Mouse (Mus musculus) embryo, embryonic 11 days (tissue): Measurements from ENCODE around the gene Cfdp1.

Experiments
- DNase-seq: peaks from one replicate; pipeline ENCODE4 v3.0.0-alpha.2; 2015

The Cfdp1 gene

DNA sequence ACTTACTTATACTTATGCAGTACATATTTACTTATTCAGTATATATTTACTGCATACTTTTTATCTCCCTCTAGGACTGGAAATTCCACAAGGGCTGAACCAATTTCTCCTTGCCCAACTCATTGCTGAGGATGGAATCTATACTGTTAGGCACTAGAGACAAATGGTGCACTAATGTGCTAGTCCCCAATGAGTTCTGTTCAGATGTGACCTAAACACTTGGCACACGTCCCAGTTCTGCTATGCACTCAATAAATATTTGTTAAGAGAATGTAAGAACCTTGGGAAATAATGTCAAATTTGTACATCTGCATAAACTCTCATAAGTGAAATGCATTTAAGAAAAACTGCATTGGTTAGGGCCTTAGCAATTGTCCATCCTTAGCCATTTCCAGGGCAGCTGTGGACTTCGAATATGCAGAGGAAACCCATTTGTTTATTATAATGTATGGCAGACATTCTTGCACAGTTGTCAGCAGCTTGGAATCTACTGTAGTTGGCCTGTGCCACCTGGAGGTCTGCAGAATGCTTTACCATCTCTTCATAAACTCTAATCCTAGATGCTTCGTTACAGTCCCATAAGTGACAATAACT lies 60.7 kb downstream of the Cfdp1 start:
- no peak for DNase-seq

DNA sequence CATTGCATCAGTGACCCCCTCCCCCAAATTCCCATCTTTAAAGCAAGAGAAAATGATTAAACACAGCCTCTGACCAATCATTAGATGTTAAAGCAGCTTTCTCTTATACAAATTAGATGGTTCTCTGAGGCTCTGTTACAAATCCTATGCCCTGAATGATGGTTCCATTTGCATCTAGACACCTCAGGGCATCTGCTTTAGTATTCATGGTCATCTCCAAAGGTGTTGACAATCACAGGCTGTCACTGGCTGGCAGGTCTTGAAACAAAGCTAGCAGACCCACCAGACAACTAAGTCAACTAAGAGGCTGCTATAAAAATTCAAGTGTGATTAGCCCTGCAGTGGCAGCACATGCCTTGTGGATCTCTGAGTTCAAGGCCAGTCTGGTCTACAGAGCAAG lies 64.5 kb downstream of the Cfdp1 start:
- no peak for DNase-seq

DNA sequence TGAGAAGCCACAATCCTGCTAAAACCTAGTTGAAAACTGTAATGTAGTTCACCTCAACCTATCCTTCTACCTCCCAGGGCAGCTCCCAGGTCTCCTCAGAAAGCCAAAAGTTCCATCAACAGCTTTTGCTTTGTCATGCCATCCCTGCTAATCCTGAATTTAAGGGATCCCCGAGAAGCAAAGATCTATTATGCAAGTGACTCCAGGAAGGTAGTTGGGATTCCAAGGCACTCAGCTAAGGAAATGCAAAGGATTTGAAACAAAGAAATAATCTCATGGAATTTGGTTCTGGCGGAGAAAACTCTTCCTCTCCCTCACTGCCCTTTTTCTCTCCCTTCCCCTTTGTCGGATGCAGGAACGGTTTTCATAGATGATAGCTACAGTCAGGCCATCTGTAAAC lies 64.9 kb downstream of the Cfdp1 start:
- DNase-seq: no peak

DNA sequence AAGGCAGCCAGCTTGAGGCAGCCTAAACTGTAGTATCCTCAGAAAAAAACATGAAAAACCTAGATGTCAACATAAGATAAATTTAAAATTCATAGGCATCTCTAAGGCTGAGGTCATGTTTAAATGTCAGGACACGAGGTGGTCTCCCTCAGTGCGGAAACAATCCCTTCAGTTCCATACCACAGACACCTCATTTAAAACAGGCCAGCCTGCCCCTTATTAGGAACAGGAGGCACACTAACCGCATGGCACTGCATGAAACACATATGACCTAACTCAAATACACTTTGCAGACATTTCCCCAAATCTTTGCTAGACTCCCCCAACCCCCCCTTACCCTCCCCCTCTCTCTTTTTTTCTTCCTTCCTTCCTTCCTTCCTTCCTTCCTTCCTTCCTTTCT lies 65.6 kb downstream of the Cfdp1 start:
- no peak for DNase-seq

DNA sequence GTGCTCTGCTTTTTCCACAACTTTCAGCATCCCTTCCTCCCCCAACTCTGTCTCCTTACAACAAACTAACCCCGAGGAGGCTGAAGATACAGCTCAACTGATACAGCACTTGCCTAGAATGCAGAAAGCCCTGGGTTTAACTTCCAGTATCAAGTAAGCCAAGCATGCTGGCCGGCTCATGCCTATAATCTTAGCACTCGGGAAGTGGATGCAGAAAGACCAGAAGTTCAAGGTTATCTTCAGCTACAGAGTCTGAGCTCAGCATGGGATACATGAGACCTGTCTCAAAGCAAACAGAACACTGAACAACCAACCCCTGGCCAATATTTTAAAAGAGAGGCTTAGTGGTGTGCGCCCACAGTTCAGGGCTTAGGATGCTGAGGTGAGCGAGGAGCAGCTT lies 66.0 kb downstream of the Cfdp1 start:
- DNase-seq: no peak

DNA sequence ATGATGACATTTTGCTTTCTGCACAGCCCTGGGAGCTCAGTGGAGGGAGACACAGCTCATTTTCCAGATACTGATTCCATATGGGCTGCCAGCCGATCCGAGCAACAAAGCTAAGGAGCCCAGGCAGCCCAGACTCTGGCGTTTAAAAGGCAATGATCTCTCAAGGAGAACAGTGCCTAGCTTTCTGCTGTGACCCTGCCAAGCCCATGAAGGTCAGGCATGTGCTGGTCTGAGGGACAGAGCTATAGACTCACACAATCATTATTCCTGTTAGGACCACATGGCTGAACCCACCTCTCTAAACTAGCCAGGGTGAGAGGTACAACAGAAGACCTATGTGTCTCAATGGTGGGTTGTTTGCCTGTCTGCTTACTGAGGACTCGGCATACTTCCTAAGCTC lies 66.4 kb downstream of the Cfdp1 start:
- peak; percentile 39 for DNase-seq

DNA sequence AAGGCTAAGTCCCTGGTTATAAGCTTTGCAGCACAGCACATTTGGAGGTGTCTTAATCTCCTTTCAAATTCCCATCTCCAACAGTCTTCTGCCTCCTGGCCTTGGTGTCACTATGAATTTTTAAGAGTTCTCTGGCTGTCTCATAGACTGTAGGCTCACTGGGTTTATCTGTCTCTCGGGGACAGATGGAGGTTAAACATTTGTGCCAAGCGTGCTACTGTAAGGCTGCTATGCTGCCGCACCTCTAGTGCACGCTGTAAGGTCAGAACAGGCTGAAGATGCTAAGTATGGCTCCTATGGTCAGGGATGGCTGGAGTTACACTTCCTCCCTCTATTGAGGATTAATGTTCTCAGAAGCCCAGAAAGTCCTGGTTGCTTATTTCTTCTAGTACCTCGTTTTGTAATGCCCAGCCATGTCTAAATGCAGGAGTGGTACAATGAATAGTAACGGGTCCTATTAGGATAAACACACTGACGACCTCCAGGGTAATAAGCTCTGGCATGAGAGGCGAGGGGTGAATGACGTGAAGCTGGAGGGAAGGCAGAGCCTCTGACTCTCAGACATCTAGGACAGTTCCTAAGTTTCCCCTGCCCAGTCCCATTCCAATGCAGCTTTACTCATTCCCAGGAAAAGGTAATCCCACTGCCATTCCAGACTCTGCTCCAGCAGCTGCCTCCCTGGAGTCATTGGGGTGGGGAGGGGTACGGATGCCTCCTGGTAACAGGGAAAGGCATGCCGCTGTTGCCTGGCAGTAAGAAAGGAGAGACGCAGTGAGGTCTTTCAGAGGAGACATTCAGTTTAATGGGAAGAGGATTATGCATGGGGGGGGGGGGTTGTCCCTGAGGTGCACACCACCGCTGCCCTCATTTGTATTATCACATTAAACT lies 67.1 kb downstream of the Cfdp1 start:
- peak; percentile 48 for DNase-seq

DNA sequence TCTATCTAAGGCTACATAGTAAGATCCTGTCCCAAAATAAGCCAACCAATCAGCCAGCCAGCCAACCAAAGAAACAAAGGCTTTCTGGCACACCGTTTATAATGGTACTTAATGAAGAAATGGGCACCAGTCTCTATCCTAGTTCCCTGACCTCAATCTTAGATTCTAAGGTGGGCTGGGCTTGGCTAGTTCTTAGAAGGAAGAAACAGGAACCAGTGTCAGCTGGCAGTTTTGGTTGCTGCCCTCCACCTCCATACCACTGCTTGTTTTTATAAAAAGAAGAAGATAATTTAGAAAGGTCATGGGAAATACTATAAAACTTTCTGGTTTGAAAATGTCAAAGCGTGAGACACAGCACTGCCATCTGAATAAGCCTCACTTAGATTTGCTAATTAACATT lies 68.0 kb downstream of the Cfdp1 start:
- DNase-seq: no peak

DNA sequence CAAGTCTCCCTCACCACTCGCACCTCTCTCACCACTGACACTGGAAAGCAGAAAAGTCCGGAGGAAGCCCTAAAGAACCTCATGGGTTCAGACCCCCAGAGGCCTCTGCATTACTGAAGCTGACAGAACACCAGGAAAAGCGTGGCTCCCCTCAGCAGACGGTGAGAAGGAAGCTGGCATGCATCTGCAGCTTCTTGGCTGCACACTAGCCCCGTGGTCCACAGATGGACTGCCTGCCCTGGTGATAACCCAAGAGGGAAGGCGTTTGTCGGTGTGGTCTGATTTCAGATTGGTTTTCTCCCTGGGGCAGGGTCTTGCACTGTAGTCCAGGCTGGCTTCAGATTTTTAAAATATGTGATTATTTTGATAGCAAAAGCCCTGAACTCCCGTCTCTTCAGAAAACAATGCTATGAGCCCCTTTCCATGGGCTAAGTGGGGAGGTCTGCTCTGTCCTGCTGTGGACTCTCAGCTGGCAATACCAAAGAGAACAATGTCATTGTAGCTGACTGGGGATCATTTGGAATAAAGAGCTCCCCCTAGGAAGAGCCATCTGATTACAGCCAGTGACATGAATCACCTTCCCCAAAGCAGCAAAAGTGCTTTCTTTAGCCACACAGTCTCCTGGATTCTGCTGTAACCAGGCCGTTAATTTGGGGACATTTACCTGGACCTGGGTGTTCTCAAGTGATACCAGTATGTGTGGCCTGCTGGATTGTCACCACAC lies 71.3 kb downstream of the Cfdp1 start:
- DNase-seq: no peak

DNA sequence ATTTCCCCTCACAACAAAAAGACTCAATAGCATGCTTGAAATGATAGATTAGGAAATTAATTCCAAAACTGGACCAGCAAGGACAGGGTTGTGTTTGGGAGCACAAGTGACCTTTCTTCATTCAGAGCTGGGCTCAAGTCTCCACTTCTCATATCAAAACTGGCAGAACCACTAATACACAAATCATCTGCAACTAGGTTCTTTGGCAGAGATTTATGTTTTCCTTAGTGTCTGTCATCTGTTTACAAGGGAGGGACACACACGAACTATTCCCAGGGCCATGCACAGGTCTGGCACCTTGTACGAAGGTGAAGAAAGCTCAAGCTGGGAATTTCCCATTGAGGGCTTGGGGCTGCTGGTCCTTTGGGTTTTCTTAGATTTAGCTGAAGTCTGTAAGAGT lies 71.9 kb downstream of the Cfdp1 start:
- no peak for DNase-seq

DNA sequence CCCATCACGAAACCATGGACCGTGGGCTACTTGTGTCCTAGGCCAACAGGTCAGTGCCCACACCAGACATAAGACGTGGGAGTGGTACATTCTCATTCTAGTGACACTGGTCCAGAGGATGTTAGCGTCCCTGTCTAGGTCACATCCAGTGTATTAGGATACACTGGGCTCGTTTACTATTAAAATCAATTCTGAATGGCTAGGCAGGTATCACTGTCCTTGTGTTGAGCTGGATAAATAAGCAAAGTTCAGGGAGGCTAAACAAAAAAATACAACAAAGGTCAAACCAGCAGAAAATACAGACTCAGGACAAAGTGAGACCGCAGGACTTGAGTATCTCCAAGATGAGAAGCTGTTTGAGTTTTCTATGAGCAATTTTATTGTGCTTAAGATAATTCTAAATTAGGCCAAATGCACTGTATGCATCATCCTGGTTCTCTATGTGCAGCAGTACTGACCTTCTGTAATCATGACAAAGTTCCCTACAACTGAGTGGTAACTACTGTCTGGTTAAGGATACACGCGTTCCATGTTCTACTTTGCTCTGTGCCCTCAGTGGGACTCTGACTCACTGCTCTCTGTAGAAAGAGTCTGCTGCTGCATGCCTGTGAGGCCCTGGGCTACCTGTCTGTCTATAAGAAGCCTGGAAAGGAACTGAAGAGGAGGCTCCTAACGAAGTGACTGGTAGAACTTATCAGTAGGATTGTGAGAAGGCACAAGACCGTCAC lies 73.2 kb downstream of the Cfdp1 start:
- DNase-seq: no peak

DNA sequence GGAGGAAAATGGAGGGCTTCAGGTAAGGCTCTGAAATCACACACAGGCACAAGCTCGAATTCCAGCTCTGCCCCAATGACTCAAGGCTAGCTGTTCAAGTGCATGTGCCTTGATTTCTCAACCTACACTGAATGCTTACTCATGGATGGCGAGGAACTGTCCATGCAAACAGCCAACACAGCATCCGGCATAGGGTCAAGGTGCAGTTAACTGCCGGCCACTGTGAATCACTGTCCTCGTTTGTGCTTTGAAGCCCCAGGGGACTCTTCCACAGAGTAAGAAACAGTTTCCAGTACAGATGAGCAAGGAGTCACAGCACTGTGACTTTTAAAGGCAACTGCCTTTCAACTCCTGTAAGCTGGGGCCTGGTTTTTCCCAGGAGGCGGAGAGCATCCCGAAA lies 74.4 kb downstream of the Cfdp1 start:
- DNase-seq: no peak

DNA sequence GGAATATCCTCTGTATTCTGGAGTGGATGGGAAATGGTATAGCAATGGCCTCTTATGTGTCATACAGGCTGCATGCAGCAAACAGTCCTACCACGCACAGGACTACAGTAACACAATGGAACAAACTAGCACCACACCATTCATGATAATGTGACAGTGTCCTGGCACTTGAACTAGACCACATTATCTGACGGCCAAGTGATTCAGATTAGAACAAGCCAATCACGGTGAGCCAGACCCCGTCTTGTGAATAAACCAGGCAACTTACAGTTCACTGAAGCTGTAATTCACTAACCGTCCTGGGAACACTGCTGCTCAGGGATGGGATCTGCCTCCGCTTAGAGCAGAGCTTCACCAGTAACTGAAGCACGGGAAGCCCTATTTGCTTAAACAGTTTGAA lies 75.3 kb downstream of the Cfdp1 start:
- no peak for DNase-seq

DNA sequence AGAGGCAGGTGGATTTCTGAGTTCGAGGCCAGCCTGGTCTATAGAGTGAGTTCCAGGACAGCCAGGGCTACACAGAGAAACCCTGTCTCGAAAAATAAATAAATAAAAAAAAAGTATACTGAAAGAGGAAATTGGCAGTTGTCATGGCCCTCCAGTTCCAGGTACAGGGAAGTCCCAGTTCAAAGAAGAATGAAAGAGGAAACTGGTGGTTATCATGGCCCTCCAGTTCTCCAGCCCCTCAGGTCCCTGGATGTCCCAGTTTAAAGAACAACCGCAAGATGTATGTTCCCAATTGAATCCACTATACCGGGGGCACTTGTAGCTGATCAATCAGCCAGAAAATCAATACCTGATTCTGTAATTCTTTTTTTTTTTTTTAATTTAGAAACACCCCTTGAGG lies 77.6 kb downstream of the Cfdp1 start:
- no peak for DNase-seq

DNA sequence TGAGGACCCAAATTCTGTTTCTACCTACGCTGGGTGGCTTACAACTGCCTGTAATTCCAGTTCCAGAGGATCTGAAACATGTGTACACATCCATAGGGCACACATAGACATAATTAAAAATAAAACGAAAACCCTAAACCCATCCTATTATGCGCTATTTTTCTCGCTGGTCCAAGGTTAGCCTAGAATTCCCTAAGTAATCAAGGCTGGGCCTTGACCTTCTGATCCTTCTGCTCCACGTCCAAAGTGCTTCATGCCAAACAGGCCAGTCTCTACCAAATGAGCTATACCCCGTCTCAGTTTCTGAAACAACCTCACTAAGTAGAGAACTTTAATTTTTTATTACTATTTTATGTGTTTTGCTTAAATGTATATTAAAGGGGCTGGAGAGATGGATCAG lies 78.3 kb downstream of the Cfdp1 start:
- no peak for DNase-seq

DNA sequence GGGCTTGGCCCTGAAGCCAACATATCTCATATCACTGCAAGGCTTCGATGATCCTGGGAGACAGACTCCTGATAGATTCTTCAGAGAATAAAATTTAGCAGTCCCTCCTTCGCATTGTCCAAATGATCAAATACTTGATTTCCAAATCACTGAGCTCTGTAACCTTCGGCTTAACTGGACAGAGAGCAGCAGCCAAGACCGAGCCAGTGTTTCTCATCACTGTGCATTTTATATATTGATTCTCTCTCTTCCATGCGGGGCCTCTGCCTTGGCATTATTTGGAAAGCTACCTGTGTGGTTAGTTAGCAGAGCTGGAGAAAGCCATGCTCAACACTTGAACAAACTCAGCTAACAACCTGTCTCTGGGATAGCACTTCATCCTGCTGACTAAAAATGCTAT lies 80.6 kb downstream of the Cfdp1 start:
- DNase-seq: no peak

DNA sequence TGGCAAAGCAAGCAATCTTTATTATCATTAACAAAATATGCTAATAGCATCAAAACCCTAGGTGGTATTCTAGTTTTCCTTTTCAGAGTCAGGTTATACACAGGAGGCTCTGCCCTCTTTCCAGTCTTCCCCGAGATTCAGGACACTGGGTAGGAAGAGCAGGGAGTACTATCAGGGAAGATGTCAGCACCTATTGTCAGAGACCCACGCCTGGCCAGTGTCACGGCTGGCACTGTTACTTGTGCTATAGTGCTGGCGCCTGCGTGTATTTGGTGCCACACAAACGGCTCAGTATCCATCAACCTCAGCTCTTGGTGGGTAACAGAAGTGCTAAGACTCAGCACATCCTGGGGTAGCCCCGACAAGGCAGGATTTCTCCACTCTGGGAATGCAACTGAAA lies 81.0 kb downstream of the Cfdp1 start:
- no peak for DNase-seq

DNA sequence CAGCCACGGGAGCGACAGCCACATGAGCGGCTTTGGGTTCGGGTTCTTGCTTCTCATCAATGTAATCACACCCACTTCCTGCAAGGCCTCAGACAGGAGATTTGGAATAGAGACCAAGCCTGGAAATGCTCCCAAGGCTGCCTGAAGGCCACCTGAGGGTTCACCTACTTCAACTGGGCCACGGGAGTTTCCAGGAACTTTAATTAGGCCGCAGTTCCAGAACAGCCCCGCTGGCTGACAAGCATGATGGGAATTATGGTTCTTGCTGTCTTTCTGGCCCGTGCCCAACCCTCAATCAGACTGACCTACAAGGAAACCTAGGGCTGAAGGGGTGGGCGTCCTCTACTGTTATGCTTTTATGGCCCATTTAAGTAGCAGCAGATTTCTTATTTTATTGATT lies 82.0 kb downstream of the Cfdp1 start:
- no peak for DNase-seq

DNA sequence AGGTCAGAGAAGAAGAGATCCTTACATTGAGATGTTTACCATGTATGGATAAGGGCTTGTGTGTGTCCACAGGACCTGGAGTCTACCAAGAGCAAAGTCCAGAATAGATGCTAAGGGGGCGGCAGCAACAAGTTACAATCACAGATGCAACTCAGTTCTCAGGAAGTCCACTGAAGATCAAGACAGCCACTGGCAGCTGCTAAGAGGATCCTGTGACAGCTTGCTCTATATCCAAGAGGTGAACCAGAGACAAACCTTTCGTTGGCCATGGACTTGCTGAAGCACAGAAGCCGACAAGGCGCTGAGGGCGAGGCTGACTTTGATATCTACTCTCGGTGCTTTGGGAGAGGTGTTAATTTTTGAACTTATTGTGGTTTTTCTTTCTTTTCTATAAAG lies 82.5 kb downstream of the Cfdp1 start:
- no peak for DNase-seq

DNA sequence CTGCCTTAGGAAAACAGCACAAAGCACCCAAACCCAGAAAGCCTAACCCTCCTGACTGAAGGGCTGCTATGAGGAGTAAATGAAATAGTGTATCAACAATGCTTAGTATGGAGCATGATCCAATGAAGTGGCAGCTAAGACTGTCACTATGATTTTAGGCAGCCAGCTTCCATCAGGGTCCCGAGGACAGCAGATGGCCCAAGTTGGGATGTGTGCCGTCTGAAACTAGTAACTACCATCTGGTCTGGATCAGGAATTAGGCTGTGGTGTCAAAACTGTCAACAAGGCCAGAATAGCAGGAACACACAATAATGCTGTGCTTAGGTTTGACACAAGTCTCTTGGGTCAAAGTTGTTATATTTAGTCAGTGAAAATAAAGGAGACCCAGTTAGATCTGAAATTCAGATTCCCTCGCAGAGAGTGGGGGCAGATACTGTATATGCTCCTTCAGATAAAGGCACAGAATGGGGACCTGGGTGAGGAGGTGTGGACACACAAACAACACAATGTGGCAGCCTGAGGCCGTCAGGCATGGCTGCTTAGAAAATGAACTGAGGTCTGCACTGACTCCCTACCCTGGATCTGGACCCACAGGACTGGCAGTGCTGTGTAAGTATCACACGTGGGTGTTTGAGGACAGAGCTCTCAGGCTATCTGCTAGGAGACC lies 83.0 kb downstream of the Cfdp1 start:
- no peak for DNase-seq

DNA sequence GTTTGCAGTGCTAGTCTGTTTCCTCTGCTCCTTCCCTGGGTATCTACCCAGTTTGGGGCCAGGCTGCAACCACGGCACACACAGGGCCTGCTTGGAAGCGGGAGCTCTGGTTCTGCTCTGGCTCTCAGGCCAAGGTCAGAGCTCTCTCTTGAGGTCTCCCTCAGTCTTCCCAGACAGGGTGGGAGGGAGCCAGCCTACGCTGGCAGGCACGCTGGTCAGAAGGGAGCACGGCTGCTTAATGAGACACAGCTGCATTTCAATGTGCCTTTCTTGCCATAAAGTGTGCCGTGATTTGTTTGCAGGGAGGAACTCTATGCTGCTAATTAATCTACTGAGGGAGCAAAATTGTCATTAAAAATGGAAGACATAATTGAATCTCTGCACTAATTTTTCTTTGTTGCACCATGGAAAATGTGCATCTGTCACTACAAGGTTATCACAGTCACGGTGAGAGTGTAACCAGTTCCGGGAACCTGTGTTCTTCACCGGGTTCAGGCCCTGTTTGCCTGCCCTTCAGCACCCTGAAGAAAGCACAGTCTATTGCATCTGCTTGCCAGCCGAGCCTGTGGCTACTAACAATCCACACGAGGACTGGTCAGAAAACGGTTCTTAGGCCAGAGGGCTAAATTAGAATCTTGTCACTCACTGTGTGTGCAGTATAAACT lies 84.2 kb downstream of the Cfdp1 start:
- peak; percentile 63 for DNase-seq

DNA sequence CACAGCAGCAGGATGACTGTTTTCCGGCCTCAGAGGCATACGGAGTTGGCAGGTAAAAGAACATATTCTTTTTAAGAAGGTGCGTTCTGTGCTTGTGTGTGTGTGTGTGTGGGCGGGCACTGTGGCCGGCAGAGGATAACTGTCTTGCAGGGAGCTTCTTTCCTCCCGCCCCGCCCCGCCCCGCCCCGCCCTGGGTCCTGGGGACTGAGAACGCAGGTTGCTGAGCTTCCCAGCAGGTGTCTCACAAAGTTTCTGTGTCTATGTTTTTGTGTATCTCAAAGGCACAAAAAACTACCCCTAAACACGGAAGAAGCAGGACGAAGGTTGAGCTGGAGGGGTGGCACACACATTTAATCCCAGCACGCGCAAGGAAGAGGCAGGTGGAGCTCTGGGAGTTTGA lies 84.8 kb downstream of the Cfdp1 start:
- DNase-seq: no peak
